Mouse (Mus musculus) thymus, postnatal 0 days (tissue): ENCODE measurements at regions not wholly inside any gene's neighbourhood (a gene's known extent, or its start where the extent isn't known, plus 50 kb on each side); places are given as distances from the start of the nearest gene placed in this dataset.

ENCODE experiments used
- DNase-seq: peaks from one replicate; pipeline ENCODE4 v3.0.0-alpha.2; 2015; ENCODE audit warnings: low spot score

GRCm38 (mm10) chr4:127421927-127422450 lies 64.0 kb upstream of the Gjb5 start:
- DNase-seq, result no peak

- DNase-seq, result no peak
These were observed 63.1 kb upstream of the Gjb5 start for GRCm38 (mm10) chr4:127421129-127421528.

- DNase-seq, result no peak
These were observed 61.8 kb upstream of the Gjb5 start for GRCm38 (mm10) chr4:127419786-127420120.

GRCm38 (mm10) chr4:127419062-127419785 lies 61.2 kb upstream of the Gjb5 start:
- no peak for DNase-seq

- no peak for DNase-seq
These were observed 58.9 kb upstream of the Gjb5 start for GRCm38 (mm10) chr4:127416906-127417305.

GRCm38 (mm10) chr4:127413997-127414964 lies 56.3 kb upstream of the Gjb5 start:
- no peak for DNase-seq
